Mouse (Mus musculus): ENCODE measurements around the gene Cldn4. TPM values are rescaled to one million over a fixed set of nuclear protein-coding genes. Genes with fewer than 3 reads are reported as not detected.
"Not testable (repeated sequence)": the region's sequence is repeated elsewhere in the genome, so short reads cannot be mapped to it uniquely, and the experiment has no call there.

The Cldn4 gene
- polyA plus RNA-seq, 1 experiment from 2014 or later = 52.1 TPM

GRCm38 (mm10) chr5:134944179-134944578, 2.6 kb downstream of the Cldn4 start:
- Histone ChIP-seq H3K4me2 (replicated peaks) (no peak overlapping the region), H3K36me3 (0 out of 2 replicates have a peak, but pooled peaks cover 4% of the 10 kb centered on the region), H3K27me3 (peaks cover 23% of the 10 kb centered on the region), H3K9ac (no peak overlapping the region), H3K27ac (replicated peaks) (no peak overlapping the region), H3K4me3 (replicated peaks) (no peak overlapping the region), H3K9me3 (replicated peaks) (no peaks in the 10 kb centered on the region), H3K4me1 (peaks cover 23% of the 10 kb centered on the region)
- WGBS = 58% methylated on average over 5 of the region's 5 CpGs
- ATAC-seq (ENCODE audit: insufficient number of reproducible peaks, low FRiP score, low TSS enrichment, low read depth) = no peak

GRCm38 (mm10) chr5:134942740-134943139, 4.0 kb downstream of the Cldn4 start:
- Histone ChIP-seq H3K4me2 (replicated peaks) (no peak overlapping the region), H3K4me1 (peaks cover 22% of the 10 kb centered on the region), H3K4me3 (replicated peaks) (no peak overlapping the region), H3K27me3 (peaks cover 23% of the 10 kb centered on the region), H3K9ac (no peak overlapping the region), H3K36me3 (0 out of 2 replicates have a peak, but pooled peaks cover 4% of the 10 kb centered on the region), H3K27ac (replicated peaks) (no peak overlapping the region), H3K9me3 (replicated peaks) (no peaks in the 10 kb centered on the region)
- 82% methylated on average over 2 of the region's 2 CpGs for whole genome bisulfite sequencing
- no peak for ATAC-seq (ENCODE audit: insufficient number of reproducible peaks, low FRiP score, low TSS enrichment, low read depth)

- Histone ChIP-seq H3K36me3 (0 out of 2 replicates have a peak, but pooled peaks cover 4% of the 10 kb centered on the region), H3K4me3 (replicated peaks) (no peak overlapping the region), H3K9me3 (replicated peaks) (no peaks in the 10 kb centered on the region), H3K27me3 (peaks cover 15% of the 10 kb centered on the region), H3K9ac (no peak overlapping the region), H3K27ac (replicated peaks) (0 out of 2 replicates have a peak overlapping the region, but pooled peaks have one; percentile 12), H3K4me2 (replicated peaks) (no peak overlapping the region), H3K4me1 (peaks cover 16% of the 10 kb centered on the region; the same call in 1 of the 2 replicates)
- WGBS = 61% methylated on average over 14 of the region's 14 CpGs
- ATAC-seq (ENCODE audit: insufficient number of reproducible peaks, low FRiP score, low TSS enrichment, low read depth) = no peak
These were observed 5.1 kb downstream of the Cldn4 start for GRCm38 (mm10) chr5:134941472-134942209.

- not testable (repeated sequence) for H3K4me3 ChIP-seq (replicated peaks); H3K36me3 ChIP-seq; H3K27me3 ChIP-seq; ATAC-seq (ENCODE audit: insufficient number of reproducible peaks, low FRiP score, low TSS enrichment, low read depth); H3K4me2 ChIP-seq (replicated peaks); H3K27ac ChIP-seq (replicated peaks); H3K9me3 ChIP-seq (replicated peaks); H3K9ac ChIP-seq
- 0 out of 2 replicates have a peak, but pooled peaks cover 12% of the 10 kb centered on the region for H3K4me1 ChIP-seq
- WGBS = 85% methylated on average over 3 of the region's 7 CpGs
These were observed 7.2 kb downstream of the Cldn4 start for GRCm38 (mm10) chr5:134939554-134939953.

- H3K4me3 ChIP-seq (replicated peaks) = no peak overlapping the region
- H3K36me3 ChIP-seq = 0 out of 2 replicates have a peak, but pooled peaks cover 4% of the 10 kb centered on the region
- no peaks in the 10 kb centered on the region for H3K9me3 ChIP-seq (replicated peaks)
- no peak for ATAC-seq (ENCODE audit: insufficient number of reproducible peaks, low FRiP score, low TSS enrichment, low read depth)
- no peak overlapping the region for H3K4me2 ChIP-seq (replicated peaks)
- no peaks in the 10 kb centered on the region for H3K27me3 ChIP-seq
- H3K9ac ChIP-seq = no peak overlapping the region
- H3K4me1 ChIP-seq = 0 out of 2 replicates have a peak, but pooled peaks cover 12% of the 10 kb centered on the region
- WGBS = 54% methylated on average over 3 of the region's 3 CpGs
- H3K27ac ChIP-seq (replicated peaks) = no peak overlapping the region
These were observed 7.7 kb downstream of the Cldn4 start for GRCm38 (mm10) chr5:134939069-134939468.

- H3K4me3 ChIP-seq (replicated peaks) = no peak overlapping the region
- no peaks in the 10 kb centered on the region for H3K9me3 ChIP-seq (replicated peaks)
- H3K27ac ChIP-seq (replicated peaks) = 0 out of 2 replicates have a peak overlapping the region, but pooled peaks have one; percentile 11
- no peak for ATAC-seq (ENCODE audit: insufficient number of reproducible peaks, low FRiP score, low TSS enrichment, low read depth)
- no peaks in the 10 kb centered on the region for H3K27me3 ChIP-seq
- H3K4me2 ChIP-seq (replicated peaks) = no peak overlapping the region
- 0 out of 2 replicates have a peak, but pooled peaks cover 4% of the 10 kb centered on the region for H3K36me3 ChIP-seq
- peaks cover 18% of the 10 kb centered on the region; the same call in 1 of the 2 replicates for H3K4me1 ChIP-seq
- H3K9ac ChIP-seq = no peak overlapping the region
- WGBS = 80% methylated on average over 6 of the region's 6 CpGs
These were observed 10.0 kb downstream of the Cldn4 start for GRCm38 (mm10) chr5:134936626-134937185.

- no peak for ATAC-seq (ENCODE audit: insufficient number of reproducible peaks, low FRiP score, low TSS enrichment, low read depth)
These were observed 10.7 kb downstream of the Cldn4 start for GRCm38 (mm10) chr5:134936051-134936450.

GRCm38 (mm10) chr5:134934666-134935065, 12.1 kb downstream of the Cldn4 start:
- Histone ChIP-seq H3K9me3 (replicated peaks) (no peaks in the 10 kb centered on the region), H3K36me3 (no peaks in the 10 kb centered on the region), H3K4me3 (replicated peaks) (no peak overlapping the region), H3K27ac (replicated peaks) (no peak overlapping the region), H3K9ac (no peak overlapping the region), H3K4me2 (replicated peaks) (no peak overlapping the region), H3K4me1 (peaks cover 17% of the 10 kb centered on the region; the same call in 1 of the 2 replicates), H3K27me3 (no peaks in the 10 kb centered on the region)
- ATAC-seq (ENCODE audit: insufficient number of reproducible peaks, low FRiP score, low TSS enrichment, low read depth) = no peak
- WGBS = 83% methylated on average over 3 of the region's 3 CpGs

More at GRCm38 (mm10) chr5:134936051-134936450, 10.7 kb downstream of the Cldn4 start:
- H3K9ac ChIP-seq = no peak overlapping the region
- H3K36me3 ChIP-seq = 0 out of 2 replicates have a peak, but pooled peaks cover 4% of the 10 kb centered on the region
- H3K4me3 ChIP-seq (replicated peaks) = no peak overlapping the region
- H3K4me1 ChIP-seq = peaks cover 17% of the 10 kb centered on the region; the same call in 1 of the 2 replicates
- no peak overlapping the region for H3K27ac ChIP-seq (replicated peaks)
- no peaks in the 10 kb centered on the region for H3K9me3 ChIP-seq (replicated peaks)
- no peaks in the 10 kb centered on the region for H3K27me3 ChIP-seq
- WGBS = 93% methylated on average over 6 of the region's 6 CpGs
- no peak overlapping the region for H3K4me2 ChIP-seq (replicated peaks)

- WGBS = 84% methylated on average over 5 of the region's 5 CpGs
- H3K27me3 ChIP-seq; ATAC-seq (ENCODE audit: insufficient number of reproducible peaks, low FRiP score, low TSS enrichment, low read depth); H3K4me3 ChIP-seq (replicated peaks); H3K9me3 ChIP-seq (replicated peaks); H3K4me2 ChIP-seq (replicated peaks); H3K9ac ChIP-seq; H3K27ac ChIP-seq (replicated peaks); H3K36me3 ChIP-seq: not testable (repeated sequence)
- H3K4me1 ChIP-seq = peaks cover 17% of the 10 kb centered on the region; the same call in 1 of the 2 replicates
These were observed 13.0 kb downstream of the Cldn4 start for GRCm38 (mm10) chr5:134933686-134934085.

- WGBS = 87% methylated on average over 8 of the region's 8 CpGs
- peaks cover 17% of the 10 kb centered on the region; the same call in 1 of the 2 replicates for H3K4me1 ChIP-seq
- H3K27me3 ChIP-seq = no peaks in the 10 kb centered on the region
- ATAC-seq (ENCODE audit: insufficient number of reproducible peaks, low FRiP score, low TSS enrichment, low read depth) = no peak
- no peaks in the 10 kb centered on the region for H3K9me3 ChIP-seq (replicated peaks)
- no peak overlapping the region for H3K27ac ChIP-seq (replicated peaks)
- peak overlapping the region; percentile 71; the same call in 1 of the 2 replicates for H3K4me3 ChIP-seq (replicated peaks)
- no peaks in the 10 kb centered on the region for H3K36me3 ChIP-seq
- H3K9ac ChIP-seq = no peak overlapping the region
- peak overlapping the region; percentile 94; the same call in 1 of the 2 replicates for H3K4me2 ChIP-seq (replicated peaks)
These were observed 13.5 kb downstream of the Cldn4 start for GRCm38 (mm10) chr5:134933281-134933680.

- no peaks in the 10 kb centered on the region for H3K9me3 ChIP-seq (replicated peaks)
- WGBS = 45% methylated on average over 9 of the region's 9 CpGs
- H3K9ac ChIP-seq = peak overlapping the region; percentile 77
- H3K4me2 ChIP-seq (replicated peaks) = peak overlapping the region; percentile 94
- H3K36me3 ChIP-seq = no peaks in the 10 kb centered on the region
- ATAC-seq (ENCODE audit: insufficient number of reproducible peaks, low FRiP score, low TSS enrichment, low read depth) = no peak
- peak overlapping the region; percentile 71 for H3K4me3 ChIP-seq (replicated peaks)
- H3K4me1 ChIP-seq = peaks cover 17% of the 10 kb centered on the region; the same call in 1 of the 2 replicates
- no peaks in the 10 kb centered on the region for H3K27me3 ChIP-seq
- H3K27ac ChIP-seq (replicated peaks) = no peak overlapping the region
These were observed 13.8 kb downstream of the Cldn4 start for GRCm38 (mm10) chr5:134932903-134933276.

Data from embryonic facial prominence, embryonic 15.5 days (tissue).